Mouse (Mus musculus) forebrain, embryonic 11.5 days (tissue): ENCODE measurements around the gene Epn2. TPM values are rescaled to one million over a fixed set of nuclear protein-coding genes. Genes with fewer than 3 reads are reported as not detected.

Experiments
- ATAC-seq: fragments of 200-750 bp; cut with Nextera tagmentation; replicated peaks from 2 replicates; pipeline ENCODE4 v1.8.0; 2017; ENCODE audit warnings: moderate TSS enrichment; ENCODE audit not compliant: low FRiP score
- DNase-seq: peaks from one replicate; pipeline ENCODE4 v3.0.0-alpha.2; 2017; ENCODE audit warnings: low spot score
- H3K27ac ChIP-seq: fragments of 300-500 bp; sonication (generic); 2 replicates; pipeline ENCODE4 v1.5.1; 2014; ENCODE audit warnings: low read depth, low read length
- H3K27me3 ChIP-seq: fragments of 300-500 bp; sonication (generic); 2 replicates; pipeline ENCODE4 v1.6.1; 2014; ENCODE audit warnings: mild to moderate bottlenecking, low read length, mixed read lengths; ENCODE audit not compliant: control insufficient read depth, insufficient read depth
- H3K36me3 ChIP-seq: fragments of 300-500 bp; sonication (generic); 2 replicates; pipeline ENCODE4 v1.6.1; 2014; ENCODE audit warnings: mild to moderate bottlenecking, low read length, moderate library complexity, mixed read lengths; ENCODE audit not compliant: control insufficient read depth, insufficient read depth
- H3K4me1 ChIP-seq: fragments of 300-500 bp; sonication (generic); replicated peaks from 2 replicates; pipeline ENCODE4 v1.6.1; 2014; ENCODE audit warnings: low read length, mixed read lengths; ENCODE audit not compliant: control insufficient read depth, insufficient read depth
- H3K4me2 ChIP-seq: fragments of 300-500 bp; sonication (generic); 2 replicates; pipeline ENCODE4 v1.6.1; 2014; ENCODE audit warnings: low read depth, mild to moderate bottlenecking, low read length, moderate library complexity, mixed read lengths; ENCODE audit not compliant: severe bottlenecking
- H3K4me3 ChIP-seq: fragments of 300-500 bp; sonication (generic); 2 replicates; pipeline ENCODE4 v1.5.1; 2014; ENCODE audit warnings: low read depth, low read length
- H3K9ac ChIP-seq: fragments of 300-500 bp; sonication (generic); 2 replicates; pipeline ENCODE4 v1.6.1; 2014; ENCODE audit warnings: low read length
- H3K9me3 ChIP-seq: fragments of 300-500 bp; sonication (generic); 2 replicates; pipeline ENCODE4 v1.6.1; 2016; ENCODE audit warnings: low read length, mixed read lengths; ENCODE audit not compliant: control insufficient read depth
- WGBS: fragments of 180-500 bp; shearing (Covaris S2); extraction: QIAGEN DNeasy Blood & Tissue Kit; methylation state at CpG from one replicate; pipeline ENCODE4 v1.1.7; 2014; 5-methylcytosine and 5-hydroxymethylcytosine counted together
- polyA plus RNA-seq: library from polyadenylated mRNA; unstranded; fragments of >200 nt; fragmentation: Nextera tagmentation; extraction: Ambion mirVana; gene quantifications from 2 replicates; pipeline ENCODE4 v1.2.1, GENCODE M21; 2014

Epn2 gene
- polyA plus RNA-seq, 1 experiment from 2014 or later = 31.2 TPM

GRCm38 (mm10) chr11:61478788-61479187 lies 100.7 kb downstream of the Epn2 start:
- DNase-seq = no peak

DNA sequence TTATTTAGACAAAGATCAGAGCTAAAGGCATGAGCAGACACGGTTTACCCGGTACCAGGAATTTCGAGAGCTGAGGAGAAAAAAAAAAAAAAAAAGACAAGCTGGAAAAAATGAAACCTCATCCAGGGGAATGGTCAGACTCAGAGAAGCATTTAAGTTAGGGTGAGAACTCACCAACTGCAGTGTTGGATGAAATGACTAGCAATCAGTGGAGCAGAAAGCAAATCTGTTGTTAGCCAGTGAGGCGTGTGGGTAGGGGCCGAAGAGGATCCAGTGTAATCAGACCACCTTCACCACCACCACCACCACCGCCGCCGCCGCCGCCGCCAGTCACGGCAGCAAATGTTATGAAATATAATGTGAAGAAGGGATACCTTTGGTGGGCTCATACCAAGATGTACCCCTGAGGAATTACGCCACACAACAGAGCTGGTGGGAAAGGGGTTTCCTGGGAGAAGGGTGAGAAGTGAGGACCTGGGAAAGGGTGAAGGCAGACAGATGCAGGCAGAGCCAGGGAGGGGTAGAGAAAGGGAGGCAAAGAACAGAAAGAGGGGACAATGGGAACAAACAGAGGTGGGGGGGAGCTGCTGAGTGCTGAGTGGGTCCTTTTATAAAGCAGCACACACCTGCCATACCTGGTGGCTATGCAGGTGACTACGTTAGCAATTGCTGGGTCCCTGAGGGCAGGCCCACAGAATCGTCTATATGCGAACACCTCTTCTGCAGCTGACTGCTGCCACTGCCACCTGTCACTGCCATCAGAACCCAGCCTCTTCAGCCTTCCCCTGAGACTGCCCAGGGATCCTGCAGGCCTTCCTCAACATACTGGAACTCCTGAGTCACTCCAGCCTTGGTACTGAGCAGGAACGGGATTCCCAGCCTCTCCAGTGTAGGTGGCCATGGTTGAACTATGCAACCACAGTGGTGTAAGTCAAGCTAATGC lies 101.7 kb downstream of the Epn2 start:
- no peak overlapping the region; the same call in 1 of the 2 replicates for H3K9ac ChIP-seq
- H3K4me2 ChIP-seq = 0 out of 2 replicates have a peak overlapping the region, but pooled peaks have one; percentile 6
- H3K27me3 ChIP-seq = no peaks in the 10 kb centered on the region
- H3K9me3 ChIP-seq = no peaks in the 10 kb centered on the region
- H3K36me3 ChIP-seq = no peaks in the 10 kb centered on the region
- ATAC-seq (no peak), DNase-seq (no peak)
- H3K4me1 ChIP-seq = 0 out of 2 replicates have a peak, but pooled peaks cover 8% of the 10 kb centered on the region
- H3K4me3 ChIP-seq = no peak overlapping the region
- 49% methylated on average over 17 of the region's 17 CpGs for WGBS
- H3K27ac ChIP-seq = no peak overlapping the region

More at GRCm38 (mm10) chr11:61478788-61479187, 100.7 kb downstream of the Epn2 start:
- Histone ChIP-seq H3K9me3 (no peaks in the 10 kb centered on the region), H3K9ac (no peak overlapping the region), H3K36me3 (no peaks in the 10 kb centered on the region), H3K4me2 (no peak overlapping the region), H3K27me3 (no peaks in the 10 kb centered on the region), H3K4me1 (peaks cover 10% of the 10 kb centered on the region; the same call in 1 of the 2 replicates), H3K4me3 (no peak overlapping the region), H3K27ac (no peak overlapping the region)
- no peak for ATAC-seq
- WGBS = 87% methylated on average over 4 of the region's 4 CpGs

DNA sequence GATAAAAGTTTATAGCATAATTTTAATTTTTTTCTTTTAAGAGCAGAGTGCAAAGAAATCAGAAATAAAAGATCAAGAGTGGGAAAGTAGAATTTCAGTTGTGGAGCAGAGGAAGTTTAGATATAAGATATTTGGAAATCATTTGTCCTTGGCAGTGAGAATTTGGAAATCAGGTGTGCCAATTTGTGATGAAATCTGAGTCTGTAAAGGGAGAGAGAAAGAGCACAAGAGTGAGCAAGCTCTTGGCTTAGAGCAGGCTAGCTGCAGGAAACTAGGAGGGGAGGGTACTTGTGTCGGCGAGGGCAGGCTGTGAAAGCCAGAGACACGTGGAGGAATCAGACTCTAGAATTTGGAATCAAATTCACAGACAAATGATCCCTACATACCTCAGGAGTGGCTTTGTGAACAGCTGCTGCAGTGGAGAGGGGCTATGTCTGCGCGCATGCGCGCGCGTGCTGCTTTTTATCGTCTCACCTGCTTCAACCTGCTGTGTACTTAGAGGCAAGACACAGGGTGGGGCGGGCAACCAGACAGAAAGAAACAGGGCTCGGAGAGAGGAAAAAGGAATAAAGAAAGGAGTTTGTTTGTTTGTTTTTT lies 102.6 kb downstream of the Epn2 start:
- Histone ChIP-seq H3K36me3 (no peaks in the 10 kb centered on the region), H3K4me2 (0 out of 2 replicates have a peak overlapping the region, but pooled peaks have one; percentile 6), H3K4me1 (0 out of 2 replicates have a peak, but pooled peaks cover 8% of the 10 kb centered on the region), H3K9me3 (no peaks in the 10 kb centered on the region), H3K27me3 (no peaks in the 10 kb centered on the region), H3K9ac (no peak overlapping the region), H3K4me3 (no peak overlapping the region), H3K27ac (no peak overlapping the region)
- 50% methylated on average over 12 of the region's 12 CpGs for WGBS
- DNase-seq (no peak), ATAC-seq (no peak)

- 81% methylated on average over 4 of the region's 4 CpGs for WGBS
- H3K9me3 ChIP-seq = no peaks in the 10 kb centered on the region
- H3K27me3 ChIP-seq = no peaks in the 10 kb centered on the region
- DNase-seq (no peak), ATAC-seq (no peak)
- H3K27ac ChIP-seq = no peak overlapping the region
- H3K4me2 ChIP-seq = no peak overlapping the region
- H3K36me3 ChIP-seq = no peaks in the 10 kb centered on the region
- no peak overlapping the region for H3K4me3 ChIP-seq
- H3K4me1 ChIP-seq = 0 out of 2 replicates have a peak, but pooled peaks cover 8% of the 10 kb centered on the region
- H3K9ac ChIP-seq = no peak overlapping the region
Observed at GRCm38 (mm10) chr11:61473630-61474029, 105.9 kb downstream of the Epn2 start.

DNA sequence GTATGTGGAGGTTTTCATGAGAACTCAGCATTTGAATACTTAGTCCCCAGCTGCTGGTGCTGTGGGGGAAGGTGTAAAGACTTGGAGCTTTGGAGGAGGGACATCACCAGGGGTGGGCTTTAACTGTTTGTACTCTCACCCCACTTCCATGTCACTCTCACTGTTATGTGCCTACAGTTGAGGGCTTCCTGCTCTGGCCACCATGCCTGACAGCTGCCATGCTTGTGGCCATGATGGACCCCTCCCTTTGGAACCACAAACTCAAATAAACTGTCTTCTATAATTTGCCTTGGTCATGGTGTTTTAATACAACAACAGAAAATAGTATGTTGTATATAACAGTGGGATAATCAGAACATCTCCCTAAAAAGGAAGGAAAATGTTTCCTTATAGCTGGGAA lies 108.6 kb downstream of the Epn2 start:
- ATAC-seq (no peak), DNase-seq (no peak)
- no peak overlapping the region for H3K4me3 ChIP-seq
- H3K9ac ChIP-seq = no peak overlapping the region
- no peaks in the 10 kb centered on the region for H3K27me3 ChIP-seq
- no peaks in the 10 kb centered on the region for H3K36me3 ChIP-seq
- H3K4me2 ChIP-seq = no peak overlapping the region
- H3K4me1 ChIP-seq = no peaks in the 10 kb centered on the region
- H3K27ac ChIP-seq = no peak overlapping the region
- no peaks in the 10 kb centered on the region for H3K9me3 ChIP-seq

DNA sequence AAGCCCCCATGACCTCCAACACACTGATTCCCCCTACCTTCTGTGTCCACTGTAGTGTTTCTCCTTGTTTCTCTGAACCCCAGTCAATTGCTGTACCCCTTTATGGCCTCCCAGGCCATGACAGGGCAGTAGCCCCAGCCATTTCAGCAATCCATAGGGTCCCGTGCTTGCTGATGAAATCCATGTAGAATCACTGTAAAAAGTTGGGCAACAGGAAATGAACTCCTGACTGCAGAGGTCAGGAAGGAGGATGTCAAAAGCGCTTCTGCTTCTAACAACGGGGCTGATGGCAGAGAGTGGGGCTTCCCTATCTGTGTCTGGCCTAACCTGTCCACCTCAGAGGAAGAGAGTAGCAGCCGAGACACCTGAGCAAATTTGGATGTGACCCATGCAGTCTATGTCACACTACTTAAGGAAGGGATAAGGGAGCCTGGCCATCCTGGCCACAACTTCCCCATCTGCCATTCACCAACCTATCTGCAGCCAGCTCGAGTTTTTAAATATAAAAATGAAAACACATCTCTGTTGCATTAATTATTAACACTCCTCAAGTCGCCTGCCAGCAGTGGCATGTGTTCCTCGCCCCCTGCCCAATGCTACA lies 110.1 kb downstream of the Epn2 start:
- Histone ChIP-seq H3K4me3 (no peak overlapping the region), H3K27me3 (no peaks in the 10 kb centered on the region), H3K9ac (no peak overlapping the region), H3K4me2 (no peak overlapping the region), H3K36me3 (no peaks in the 10 kb centered on the region), H3K9me3 (no peaks in the 10 kb centered on the region), H3K27ac (no peak overlapping the region), H3K4me1 (no peaks in the 10 kb centered on the region)
- ATAC-seq = no peak
- WGBS = 78% methylated on average over 7 of the region's 7 CpGs
- DNase-seq = no peak

- no peak overlapping the region for H3K9ac ChIP-seq
- H3K36me3 ChIP-seq = no peaks in the 10 kb centered on the region
- no peak for ATAC-seq
- H3K27me3 ChIP-seq = no peaks in the 10 kb centered on the region
- WGBS = 90% methylated on average over 4 of the region's 4 CpGs
- no peak overlapping the region for H3K4me3 ChIP-seq
- no peak overlapping the region for H3K27ac ChIP-seq
- no peak for DNase-seq
- no peaks in the 10 kb centered on the region for H3K4me1 ChIP-seq
- H3K4me2 ChIP-seq = no peak overlapping the region
- H3K9me3 ChIP-seq = no peaks in the 10 kb centered on the region
Observed at GRCm38 (mm10) chr11:61468534-61468933, 111.0 kb downstream of the Epn2 start.
